Mouse (Mus musculus): ENCODE data around the gene Gm13285.
A peak's percentile ranks its signal among the peaks of the same experiment; 100 is the strongest.
"Not testable (repeated sequence)": the region's sequence is repeated elsewhere in the genome, so short reads cannot be mapped to it uniquely, and the experiment has no call there.

Gene Gm13285

DNA sequence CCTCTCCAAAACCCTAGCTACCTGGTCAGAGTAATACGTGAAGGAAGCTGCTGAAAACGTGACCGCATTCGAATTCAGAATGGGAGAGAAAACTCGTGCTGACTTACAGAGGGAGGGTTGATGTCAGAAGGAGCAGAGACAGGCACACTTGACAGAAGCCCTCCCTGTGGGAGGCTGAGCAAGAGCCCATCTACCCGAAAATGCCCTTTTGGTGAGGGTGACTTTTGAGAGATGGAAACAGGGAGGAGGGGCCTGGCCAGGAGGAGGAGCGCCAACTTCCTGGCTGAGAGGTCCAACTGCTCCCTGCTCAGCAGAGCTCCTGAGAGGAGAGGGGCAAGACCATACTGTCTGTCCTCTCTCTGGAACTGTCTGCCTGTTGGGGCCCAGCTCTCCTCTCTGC lies at the start of gene Gm13285:
Gm13285 (plus strand) TSS at position 301 of the 400 bp plus-strand sequence.
- DNase-seq (ENCODE audit: low spot score) = not testable (repeated sequence)

DNA sequence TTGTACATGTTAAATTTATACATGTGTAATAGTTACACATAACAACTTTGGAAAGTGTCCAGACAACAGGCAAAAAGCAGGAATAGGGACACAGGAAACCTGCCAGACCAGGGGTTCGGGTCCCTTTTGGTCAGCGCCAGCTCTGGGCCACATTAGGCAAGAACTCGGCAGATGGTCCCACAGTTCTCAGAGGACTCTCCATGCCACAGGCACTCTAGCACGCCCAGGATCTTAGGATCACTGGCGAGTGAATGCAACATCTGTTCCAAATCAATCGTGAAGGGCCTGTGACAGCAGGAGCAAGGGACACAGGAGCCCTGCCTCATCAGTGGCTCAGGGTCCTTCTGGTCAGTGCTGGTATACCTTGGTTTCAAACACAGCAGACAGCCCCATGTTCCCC lies 49.5 kb upstream of the Gm13285 start:
- no peak for DNase-seq (ENCODE audit: low spot score)

DNA sequence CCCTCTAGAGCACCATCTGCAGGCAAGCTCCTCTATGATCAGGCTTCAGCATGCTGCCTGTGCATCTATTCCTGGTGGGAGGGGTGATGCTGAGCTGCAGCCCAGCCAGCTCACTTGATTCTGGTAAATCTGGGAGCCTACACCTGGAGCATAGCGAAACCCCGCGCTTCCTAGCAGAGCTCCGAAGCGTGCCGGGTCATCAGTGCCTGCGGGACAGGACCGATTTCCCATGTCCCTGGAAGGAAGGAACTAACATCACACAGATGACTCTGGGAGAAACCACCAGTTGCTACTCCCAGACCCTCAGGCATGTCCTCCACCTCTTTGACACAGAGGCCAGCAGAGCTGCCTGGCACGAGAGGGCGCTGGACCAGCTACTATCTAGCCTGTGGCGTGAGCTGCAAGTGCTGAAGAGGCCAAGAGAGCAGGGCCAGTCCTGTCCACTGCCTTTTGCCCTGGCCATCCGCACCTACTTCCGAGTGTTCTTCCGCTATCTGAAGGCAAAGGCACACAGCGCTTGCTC lies 44.6 kb upstream of the Gm13285 start, which contains the start of gene Gm13271:
Gm13271 (plus strand) TSS at position 51 of the 523 bp plus-strand sequence.
- peak; percentile 73 for DNase-seq (ENCODE audit: low spot score)

DNA sequence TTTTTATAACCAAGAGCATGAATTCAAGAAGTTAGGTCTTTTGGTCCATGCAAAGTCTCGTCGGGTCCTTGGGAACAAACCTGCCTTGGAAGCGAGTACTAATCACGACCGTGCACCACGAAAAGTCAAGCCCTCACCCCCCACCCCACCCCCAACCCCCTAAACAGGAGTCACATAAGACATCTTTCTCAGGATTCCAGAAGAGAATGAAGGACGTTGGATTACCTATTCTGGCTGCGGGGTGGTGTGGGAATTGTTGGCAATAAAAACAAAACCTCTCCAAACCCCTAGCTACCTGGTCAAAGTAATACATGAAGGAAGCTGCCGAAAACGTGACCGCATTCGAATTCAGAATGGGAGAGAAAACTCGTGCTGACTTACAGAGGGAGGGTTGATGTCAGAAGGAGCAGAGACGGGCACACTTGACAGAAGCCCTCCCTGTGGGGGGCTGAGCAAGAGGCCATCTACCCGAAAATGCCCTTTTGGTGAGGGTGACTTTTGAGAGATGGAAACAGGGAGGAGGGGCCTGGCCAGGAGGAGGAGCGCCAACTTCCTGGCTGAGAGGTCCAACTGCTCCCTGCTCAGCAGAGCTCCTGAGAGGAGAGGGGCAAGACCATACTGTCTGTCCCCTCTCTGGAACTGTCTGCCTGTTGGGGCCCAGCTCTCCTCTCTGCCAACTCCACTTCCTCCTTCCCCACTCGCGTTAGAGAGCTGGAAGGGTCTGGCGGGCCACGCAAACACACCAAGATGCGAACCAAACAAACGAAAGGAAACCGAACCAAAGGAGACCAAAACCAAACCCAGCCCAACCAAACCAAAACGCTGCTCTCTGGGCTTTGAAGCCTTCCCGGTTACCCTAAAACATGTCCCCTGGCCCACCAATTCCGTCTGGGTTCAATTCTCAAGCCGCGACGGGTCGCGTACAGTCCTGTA lies 42.6 kb upstream of the Gm13285 start:
- DNase-seq (ENCODE audit: low spot score) = not testable (repeated sequence)

DNA sequence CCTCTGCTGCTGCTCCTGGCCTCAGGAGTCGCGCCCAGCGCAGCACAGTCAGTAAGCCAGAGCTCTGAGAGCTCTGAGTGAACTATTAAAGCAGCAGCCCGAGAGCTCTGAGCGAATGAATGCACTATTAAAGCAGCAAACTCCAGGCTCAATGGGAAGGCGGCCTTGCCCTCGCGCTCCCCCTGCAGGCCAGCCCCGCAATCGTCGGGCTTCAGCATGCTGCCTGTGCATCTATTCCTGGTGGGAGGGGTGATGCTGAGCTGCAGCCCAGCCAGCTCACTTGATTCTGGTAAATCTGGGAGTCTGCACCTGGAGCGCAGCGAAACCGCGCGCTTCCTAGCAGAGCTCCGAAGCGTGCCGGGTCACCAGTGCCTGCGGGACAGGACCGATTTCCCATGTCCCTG lies 41.8 kb upstream of the Gm13285 start:
- peak; percentile 87 for DNase-seq (ENCODE audit: low spot score)

DNA sequence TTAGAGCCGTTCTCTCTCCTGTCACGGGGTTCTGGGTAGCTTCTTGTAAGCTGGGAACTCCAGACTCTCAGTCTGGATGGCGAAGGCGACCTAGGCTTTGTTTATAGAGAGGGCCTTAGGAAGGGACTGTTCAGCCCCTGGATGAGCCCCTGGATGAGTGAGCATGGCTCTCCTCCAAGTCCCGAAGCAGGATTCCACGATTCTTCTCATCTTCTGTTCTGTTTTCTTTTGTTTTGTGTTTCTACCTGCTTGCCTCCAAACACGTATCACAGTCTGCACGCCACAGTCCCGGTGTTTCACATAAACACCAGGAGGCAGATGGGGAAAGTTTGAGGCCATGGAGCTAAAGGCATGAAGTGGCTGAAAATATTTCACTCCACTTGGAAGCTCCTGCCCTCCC lies 40.7 kb upstream of the Gm13285 start:
- not testable (repeated sequence) for DNase-seq (ENCODE audit: low spot score)

DNA sequence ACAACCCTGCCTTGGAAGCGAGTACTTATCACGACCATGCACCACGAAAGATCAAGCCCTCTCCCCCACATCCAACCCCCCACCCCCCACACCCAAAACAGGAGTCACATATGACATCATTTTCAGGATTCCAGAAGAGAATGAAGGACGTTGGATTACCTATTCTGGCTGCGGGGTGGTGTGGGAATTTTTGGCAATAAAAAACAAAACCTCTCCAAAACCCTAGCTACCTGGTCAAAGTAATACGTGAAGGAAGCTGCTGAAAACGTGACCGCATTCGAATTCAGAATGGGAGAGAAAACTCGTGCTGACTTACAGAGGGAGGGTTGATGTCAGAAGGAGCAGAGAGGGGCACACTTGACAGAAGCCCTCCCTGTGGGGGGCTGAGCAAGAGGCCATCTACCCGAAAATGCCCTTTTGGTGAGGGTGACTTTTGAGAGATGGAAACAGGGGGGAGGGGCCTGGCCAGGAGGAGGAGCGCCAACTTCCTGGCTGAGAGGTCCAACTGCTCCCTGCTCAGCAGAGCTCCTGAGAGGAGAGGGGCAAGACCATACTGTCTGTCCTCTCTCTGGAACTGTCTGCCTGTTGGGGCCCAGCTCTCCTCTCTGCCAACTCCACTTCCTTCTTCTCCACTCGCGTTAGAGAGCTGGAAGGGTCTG lies 39.7 kb upstream of the Gm13285 start, which contains the start of gene Gm13283:
Gm13283 (plus strand) TSS at position 510 of the 659 bp plus-strand sequence.
- peak; percentile 34 for DNase-seq (ENCODE audit: low spot score)

DNA sequence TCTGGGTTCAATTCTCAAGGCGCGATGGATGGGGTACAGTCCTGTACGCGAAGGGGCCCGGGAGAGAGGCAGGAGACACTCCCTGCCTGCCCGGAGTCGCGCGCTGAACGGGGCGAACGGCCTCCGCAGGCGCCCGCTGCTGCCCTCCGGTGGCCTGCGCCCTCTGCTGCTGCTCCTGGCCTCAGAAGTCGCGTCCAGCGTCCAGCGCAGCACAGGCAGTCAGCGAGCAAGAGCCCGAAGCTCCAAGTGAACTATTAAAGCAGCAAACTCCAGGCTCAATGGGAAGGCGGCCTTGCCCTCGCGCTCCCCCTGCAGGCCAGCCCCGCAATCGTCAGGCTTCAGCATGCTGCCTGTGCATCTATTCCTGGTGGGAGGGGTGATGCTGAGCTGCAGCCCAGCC lies 39.0 kb upstream of the Gm13285 start:
- DNase-seq (ENCODE audit: low spot score) = peak; percentile 42

DNA sequence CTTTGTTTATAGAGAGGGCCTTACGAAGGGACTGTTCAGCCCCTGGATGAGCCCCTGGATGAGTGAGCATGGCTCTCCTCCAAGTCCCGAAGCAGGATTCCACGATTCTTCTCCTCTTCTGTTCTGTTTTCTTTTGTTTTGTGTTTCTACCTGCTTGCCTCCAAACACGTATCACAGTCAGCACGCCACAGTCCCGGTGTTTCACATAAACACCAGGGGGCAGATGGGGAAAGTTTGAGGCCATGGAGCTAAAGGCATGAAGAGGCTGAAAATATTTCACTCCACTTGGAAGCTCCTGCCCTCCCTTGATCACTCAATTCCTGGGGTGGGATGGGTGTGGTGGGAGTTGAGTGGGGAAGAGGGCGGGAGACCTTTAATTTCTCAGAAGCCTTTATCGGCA lies 37.7 kb upstream of the Gm13285 start:
- peak; percentile 65 for DNase-seq (ENCODE audit: low spot score)

DNA sequence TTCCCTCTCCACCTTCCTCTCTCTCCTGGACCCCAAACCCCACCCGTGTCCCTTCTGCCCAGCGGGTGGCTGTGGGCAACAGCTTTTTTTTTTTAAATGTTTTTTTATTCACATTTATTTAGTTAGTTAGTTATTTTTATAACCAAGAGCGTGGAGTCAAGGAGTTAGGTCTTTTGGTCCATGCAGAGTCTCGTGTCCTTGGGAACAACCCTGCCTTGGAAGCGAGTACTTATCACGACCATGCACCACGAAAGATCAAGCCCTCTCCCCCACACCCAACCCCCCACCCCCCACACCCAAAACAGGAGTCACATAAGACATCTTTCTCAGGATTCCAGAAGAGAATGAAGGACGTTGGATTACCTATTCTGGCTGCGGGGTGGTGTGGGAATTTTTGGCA lies 37.1 kb upstream of the Gm13285 start:
- not testable (repeated sequence) for DNase-seq (ENCODE audit: low spot score)

DNA sequence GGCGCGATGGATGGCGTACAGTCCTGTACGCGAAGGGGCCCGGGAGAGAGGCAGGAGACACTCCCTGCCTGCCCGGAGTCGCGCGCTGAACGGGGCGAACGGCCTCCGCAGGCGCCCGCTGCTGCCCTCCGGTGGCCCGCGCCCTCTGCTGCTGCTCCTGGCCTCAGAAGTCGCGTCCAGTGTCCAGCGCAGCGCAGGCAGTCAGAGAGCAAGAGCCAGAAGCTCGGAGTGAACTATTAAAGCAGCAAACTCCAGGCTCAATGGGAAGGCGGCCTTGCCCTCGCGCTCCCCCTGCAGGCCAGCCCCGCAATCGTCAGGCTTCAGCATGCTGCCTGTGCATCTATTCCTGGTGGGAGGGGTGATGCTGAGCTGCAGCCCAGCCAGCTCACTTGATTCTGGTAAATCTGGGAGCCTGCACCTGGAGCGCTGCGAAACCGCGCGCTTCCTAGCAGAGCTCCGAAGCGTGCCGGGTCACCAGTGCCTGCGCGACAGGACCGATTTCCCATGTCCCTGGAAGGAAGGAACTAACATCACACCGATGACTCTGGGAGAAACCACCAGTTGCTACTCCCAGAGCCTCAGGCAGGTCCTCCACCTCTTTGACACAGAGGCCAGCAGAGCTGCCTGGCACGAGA lies 36.0 kb upstream of the Gm13285 start:
- not testable (repeated sequence) for DNase-seq (ENCODE audit: low spot score)

DNA sequence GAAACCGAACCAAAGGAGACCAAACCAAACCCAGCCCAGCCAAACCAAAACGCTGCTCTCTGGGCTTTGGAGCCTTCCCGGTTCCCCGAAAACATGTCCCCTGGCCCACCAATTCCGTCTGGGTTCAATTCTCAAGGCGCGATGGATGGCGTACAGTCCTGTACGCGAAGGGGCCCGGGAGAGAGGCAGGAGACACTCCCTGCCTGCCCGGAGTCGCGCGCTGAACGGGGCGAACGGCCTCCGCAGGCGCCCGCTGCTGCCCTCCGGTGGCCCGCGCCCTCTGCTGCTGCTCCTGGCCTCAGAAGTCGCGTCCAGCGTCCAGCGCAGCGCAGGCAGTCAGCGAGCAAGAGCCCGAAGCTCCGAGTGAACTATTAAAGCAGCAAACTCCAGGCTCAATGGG lies 25.9 kb upstream of the Gm13285 start, which contains the start of gene Gm13290:
Gm13290 (plus strand) TSS at position 301 of the 400 bp plus-strand sequence.
- not testable (repeated sequence) for DNase-seq (ENCODE audit: low spot score)

DNA sequence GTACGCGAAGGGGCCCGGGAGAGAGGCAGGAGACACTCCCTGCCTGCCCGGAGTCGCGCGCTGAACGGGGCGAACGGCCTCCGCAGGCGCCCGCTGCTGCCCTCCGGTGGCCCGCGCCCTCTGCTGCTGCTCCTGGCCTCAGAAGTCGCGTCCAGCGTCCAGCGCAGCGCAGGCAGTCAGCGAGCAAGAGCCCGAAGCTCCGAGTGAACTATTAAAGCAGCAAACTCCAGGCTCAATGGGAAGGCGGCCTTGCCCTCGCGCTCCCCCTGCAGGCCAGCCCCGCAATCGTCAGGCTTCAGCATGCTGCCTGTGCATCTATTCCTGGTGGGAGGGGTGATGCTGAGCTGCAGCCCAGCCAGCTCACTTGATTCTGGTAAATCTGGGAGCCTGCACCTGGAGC lies 22.8 kb upstream of the Gm13285 start, which contains the start of gene Gm13289:
Gm13289 (plus strand) TSS at position 301 of the 400 bp plus-strand sequence.
- DNase-seq (ENCODE audit: low spot score) = not testable (repeated sequence)

DNA sequence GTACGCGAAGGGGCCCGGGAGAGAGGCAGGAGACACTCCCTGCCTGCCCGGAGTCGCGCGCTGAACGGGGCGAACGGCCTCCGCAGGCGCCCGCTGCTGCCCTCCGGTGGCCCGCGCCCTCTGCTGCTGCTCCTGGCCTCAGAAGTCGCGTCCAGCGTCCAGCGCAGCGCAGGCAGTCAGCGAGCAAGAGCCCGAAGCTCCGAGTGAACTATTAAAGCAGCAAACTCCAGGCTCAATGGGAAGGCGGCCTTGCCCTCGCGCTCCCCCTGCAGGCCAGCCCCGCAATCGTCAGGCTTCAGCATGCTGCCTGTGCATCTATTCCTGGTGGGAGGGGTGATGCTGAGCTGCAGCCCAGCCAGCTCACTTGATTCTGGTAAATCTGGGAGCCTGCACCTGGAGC lies 19.9 kb upstream of the Gm13285 start, which contains the start of gene Gm13272:
Gm13272 (plus strand) TSS at position 301 of the 400 bp plus-strand sequence.
- DNase-seq (ENCODE audit: low spot score) = not testable (repeated sequence)

DNA sequence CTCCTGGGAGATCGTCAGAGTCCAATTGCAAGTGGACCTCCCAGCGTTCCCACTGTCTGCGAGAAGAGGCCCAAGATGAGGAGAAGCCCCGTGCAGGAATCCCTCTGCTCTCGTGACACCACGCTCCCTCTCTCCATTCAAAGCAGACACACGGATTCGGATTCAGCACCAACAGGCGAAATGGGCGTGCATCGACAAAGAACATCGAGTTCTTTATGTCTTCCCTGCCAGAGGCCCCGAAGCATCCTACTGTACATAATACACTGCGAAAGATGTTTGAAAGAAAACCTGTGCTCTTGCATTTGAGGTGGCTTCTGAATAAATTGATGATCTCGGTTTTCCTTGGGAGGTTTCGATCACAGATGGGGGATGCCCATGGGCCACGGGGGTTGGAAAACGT lies 19.1 kb upstream of the Gm13285 start:
- not testable (repeated sequence) for DNase-seq (ENCODE audit: low spot score)

DNA sequence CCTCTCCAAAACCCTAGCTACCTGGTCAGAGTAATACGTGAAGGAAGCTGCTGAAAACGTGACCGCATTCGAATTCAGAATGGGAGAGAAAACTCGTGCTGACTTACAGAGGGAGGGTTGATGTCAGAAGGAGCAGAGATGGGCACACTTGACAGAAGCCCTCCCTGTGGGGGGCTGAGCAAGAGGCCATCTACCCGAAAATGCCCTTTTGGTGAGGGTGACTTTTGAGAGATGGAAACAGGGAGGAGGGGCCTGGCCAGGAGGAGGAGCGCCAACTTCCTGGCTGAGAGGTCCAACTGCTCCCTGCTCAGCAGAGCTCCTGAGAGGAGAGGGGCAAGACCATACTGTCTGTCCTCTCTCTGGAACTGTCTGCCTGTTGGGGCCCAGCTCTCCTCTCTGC lies 17.6 kb upstream of the Gm13285 start, which contains the start of gene Ifnz:
Ifnz (plus strand) TSS at position 301 of the 400 bp plus-strand sequence.
- DNase-seq (ENCODE audit: low spot score) = not testable (repeated sequence)

DNA sequence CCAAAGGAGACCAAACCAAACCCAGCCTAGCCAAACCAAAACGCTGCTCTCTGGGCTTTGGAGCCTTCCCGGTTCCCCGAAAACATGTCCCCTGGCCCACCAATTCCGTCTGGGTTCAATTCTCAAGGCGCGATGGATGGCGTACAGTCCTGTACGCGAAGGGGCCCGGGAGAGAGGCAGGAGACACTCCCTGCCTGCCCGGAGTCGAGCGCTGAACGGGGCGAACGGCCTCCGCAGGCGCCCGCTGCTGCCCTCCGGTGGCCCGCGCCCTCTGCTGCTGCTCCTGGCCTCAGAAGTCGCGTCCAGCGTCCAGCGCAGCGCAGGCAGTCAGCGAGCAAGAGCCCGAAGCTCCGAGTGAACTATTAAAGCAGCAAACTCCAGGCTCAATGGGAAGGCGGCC lies 17.1 kb upstream of the Gm13285 start:
- DNase-seq (ENCODE audit: low spot score) = not testable (repeated sequence)

DNA sequence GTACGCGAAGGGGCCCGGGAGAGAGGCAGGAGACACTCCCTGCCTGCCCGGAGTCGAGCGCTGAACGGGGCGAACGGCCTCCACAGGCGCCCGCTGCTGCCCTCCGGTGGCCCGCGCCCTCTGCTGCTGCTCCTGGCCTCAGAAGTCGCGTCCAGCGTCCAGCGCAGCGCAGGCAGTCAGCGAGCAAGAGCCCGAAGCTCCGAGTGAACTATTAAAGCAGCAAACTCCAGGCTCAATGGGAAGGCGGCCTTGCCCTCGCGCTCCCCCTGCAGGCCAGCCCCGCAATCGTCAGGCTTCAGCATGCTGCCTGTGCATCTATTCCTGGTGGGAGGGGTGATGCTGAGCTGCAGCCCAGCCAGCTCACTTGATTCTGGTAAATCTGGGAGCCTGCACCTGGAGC lies 14.1 kb upstream of the Gm13285 start, which contains the start of gene Gm13276:
Gm13276 (plus strand) TSS at position 301 of the 400 bp plus-strand sequence.
- not testable (repeated sequence) for DNase-seq (ENCODE audit: low spot score)

DNA sequence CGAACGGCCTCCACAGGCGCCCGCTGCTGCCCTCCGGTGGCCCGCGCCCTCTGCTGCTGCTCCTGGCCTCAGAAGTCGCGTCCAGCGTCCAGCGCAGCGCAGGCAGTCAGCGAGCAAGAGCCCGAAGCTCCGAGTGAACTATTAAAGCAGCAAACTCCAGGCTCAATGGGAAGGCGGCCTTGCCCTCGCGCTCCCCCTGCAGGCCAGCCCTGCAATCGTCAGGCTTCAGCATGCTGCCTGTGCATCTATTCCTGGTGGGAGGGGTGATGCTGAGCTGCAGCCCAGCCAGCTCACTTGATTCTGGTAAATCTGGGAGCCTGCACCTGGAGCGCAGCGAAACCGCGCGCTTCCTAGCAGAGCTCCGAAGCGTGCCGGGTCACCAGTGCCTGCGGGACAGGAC lies 11.1 kb upstream of the Gm13285 start, which contains the start of gene Gm13277:
Gm13277 (plus strand) TSS at position 231 of the 400 bp plus-strand sequence.
- DNase-seq (ENCODE audit: low spot score) = peak; percentile 42

DNA sequence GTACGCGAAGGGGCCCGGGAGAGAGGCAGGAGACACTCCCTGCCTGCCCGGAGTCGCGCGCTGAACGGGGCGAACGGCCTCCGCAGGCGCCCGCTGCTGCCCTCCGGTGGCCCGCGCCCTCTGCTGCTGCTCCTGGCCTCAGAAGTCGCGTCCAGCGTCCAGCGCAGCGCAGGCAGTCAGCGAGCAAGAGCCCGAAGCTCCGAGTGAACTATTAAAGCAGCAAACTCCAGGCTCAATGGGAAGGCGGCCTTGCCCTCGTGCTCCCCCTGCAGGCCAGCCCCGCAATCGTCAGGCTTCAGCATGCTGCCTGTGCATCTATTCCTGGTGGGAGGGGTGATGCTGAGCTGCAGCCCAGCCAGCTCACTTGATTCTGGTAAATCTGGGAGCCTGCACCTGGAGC lies 8.2 kb upstream of the Gm13285 start, which contains the start of gene Gm13278:
Gm13278 (plus strand) TSS at position 301 of the 400 bp plus-strand sequence.
- not testable (repeated sequence) for DNase-seq (ENCODE audit: low spot score)
